Mouse (Mus musculus): ENCODE measurements around the gene Gas7. TPM values are rescaled to one million over a fixed set of nuclear protein-coding genes. Genes with fewer than 3 reads are reported as not detected.

The Gas7 gene
- 18.7 and 20.9 TPM in 2 replicates for polyA plus RNA-seq (2015; fragmentation: Nextera tagmentation; extraction: Ambion mirVana)

DNA sequence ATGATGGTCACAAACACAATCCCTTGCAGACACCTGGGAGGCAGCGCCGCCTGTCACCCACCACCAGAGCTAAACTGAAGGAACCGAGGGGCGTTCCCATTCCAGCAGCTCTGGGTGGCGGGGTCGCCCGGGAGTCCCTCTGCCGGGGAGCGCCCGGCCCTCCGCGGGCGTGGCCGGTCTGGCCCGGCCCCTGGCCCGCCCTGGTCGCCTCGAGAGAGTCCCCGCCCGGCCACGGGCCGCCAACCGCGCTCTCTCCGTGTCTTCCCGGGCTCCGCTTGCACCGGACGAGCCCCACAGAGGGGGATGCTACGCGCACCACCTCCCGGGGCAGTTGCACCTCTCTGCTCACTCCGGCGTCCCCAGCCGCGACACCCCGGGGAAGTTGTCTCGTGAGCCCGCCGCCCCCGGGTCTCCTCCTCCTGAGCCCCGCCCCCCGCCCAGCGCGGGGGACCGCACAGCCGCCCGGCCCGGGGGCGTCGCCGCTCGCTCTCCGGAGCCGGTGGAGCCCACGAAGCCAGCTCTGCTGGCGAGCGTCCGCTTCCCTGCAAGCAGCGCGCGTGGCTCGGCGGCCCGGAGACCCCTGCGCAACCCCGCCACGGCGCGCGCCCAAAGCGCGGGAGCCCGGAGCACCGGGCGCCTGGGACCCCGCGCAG lies at the start of gene Gas7:
Gas7 (plus strand) TSS at position 564 of the 653 bp plus-strand sequence.
- Histone ChIP-seq H3K27me3 (replicated peaks; ENCODE audit: insufficient read depth, low read length) (no peaks in the 10 kb centered on the region; the same call in 1 of the 2 replicates), H3K9ac (replicated peaks; ENCODE audit: low read depth) (peak within 1 kb of the TSS; percentile 51), H3K9me3 (ENCODE audit: low read length) (no peaks in the 10 kb centered on the region), H3K27ac (ENCODE audit: low read length) (peak within 1 kb of the TSS; percentile 57), H3K4me2 (replicated peaks; ENCODE audit: low read depth, low read length) (peak within 1 kb of the TSS; percentile 100), H3K4me3 (ENCODE audit: low read depth, low read length) (peak within 1 kb of the TSS; percentile 68), H3K36me3 (ENCODE audit: insufficient read depth, low read length) (no peaks in the 10 kb centered on the region), H3K4me1 (ENCODE audit: insufficient read depth, low read depth, low read length) (0 out of 2 replicates have a peak, but pooled peaks cover 4% of the 10 kb centered on the region)
- 0 out of 2 replicates have a peak, but pooled peaks have one; percentile 27 for TF ChIP-seq EP300 (IDR thresholded peaks at IDR 0.05)
- TF ChIP-seq CTCF (IDR thresholded peaks at IDR 0.05) = peak; percentile 41
- WGBS = under 1% methylated on average over 61 of the region's 78 CpGs
- DNase-seq (ENCODE audit: low spot score) (peak; percentile 78), ATAC-seq (peak; percentile 84)

DNA sequence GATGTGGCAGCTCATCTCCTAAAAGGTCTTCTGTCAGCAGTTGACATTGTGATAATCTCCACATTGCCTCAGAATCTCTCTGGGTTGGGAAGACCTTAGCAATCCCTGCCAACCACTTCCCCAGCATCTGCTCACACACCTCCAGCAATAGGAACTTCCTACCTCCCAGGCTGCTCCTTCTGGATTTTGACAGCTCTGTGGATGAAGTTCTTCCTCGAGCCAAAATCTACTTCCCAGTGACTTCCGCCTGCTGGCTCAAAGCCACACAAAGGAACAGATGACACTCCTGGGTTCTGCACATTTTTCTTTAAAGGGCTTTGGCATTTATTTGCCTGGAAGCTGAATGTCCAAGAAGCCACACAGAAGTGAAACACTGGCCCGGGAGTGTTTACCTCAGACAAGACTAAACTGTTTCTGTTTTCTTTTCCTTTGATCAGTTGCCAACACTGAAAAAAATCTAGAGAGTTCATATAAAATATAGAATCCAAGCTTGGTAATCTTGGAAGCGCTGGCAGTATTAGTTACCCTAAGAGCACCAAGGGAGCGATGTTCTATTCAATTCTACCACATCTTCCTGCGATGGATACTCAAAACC lies 40.8 kb upstream of the Gas7 start:
- Histone ChIP-seq H3K9me3 (ENCODE audit: low read length) (no peaks in the 10 kb centered on the region), H3K27ac (ENCODE audit: low read length) (no peak overlapping the region), H3K36me3 (ENCODE audit: insufficient read depth, low read length) (no peaks in the 10 kb centered on the region), H3K27me3 (replicated peaks; ENCODE audit: insufficient read depth, low read length) (no peaks in the 10 kb centered on the region; the same call in 1 of the 2 replicates), H3K4me3 (ENCODE audit: low read depth, low read length) (no peak overlapping the region), H3K4me2 (replicated peaks; ENCODE audit: low read depth, low read length) (no peak overlapping the region), H3K9ac (replicated peaks; ENCODE audit: low read depth) (no peak overlapping the region), H3K4me1 (ENCODE audit: insufficient read depth, low read depth, low read length) (no peaks in the 10 kb centered on the region)
- DNase-seq (ENCODE audit: low spot score) = peak; percentile 31
- 50% methylated on average over 6 of the region's 6 CpGs for WGBS
- TF ChIP-seq EP300 (IDR thresholded peaks at IDR 0.05) = no peak
- no peak for TF ChIP-seq CTCF (IDR thresholded peaks at IDR 0.05)
- ATAC-seq = peak; percentile 23; the same call in 1 of the 2 replicates

DNA sequence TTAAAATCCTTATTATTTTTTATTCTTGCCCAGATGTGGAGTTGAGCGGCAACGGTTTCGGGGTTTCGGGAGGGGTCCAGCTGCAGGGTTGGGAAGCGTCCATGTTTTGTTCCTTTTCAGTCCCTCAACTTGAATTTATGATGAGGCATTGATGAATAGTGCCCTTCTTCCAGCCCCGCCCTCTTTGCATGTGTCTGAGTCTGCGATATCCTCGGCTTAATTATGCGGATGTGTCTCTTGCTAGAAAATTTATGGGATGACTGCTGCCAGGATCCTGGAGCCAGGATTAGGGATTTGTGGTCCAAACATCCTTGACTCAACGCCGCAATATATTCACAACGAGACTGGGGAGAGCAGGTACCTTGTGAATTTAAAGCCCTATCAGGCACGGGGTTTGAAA lies 31.7 kb upstream of the Gas7 start:
- WGBS = 77% methylated on average over 13 of the region's 13 CpGs
- TF ChIP-seq CTCF (IDR thresholded peaks at IDR 0.05) = no peak
- TF ChIP-seq EP300 (IDR thresholded peaks at IDR 0.05) = no peak
- no peak overlapping the region for H3K27ac ChIP-seq (ENCODE audit: low read length)
- H3K9me3 ChIP-seq (ENCODE audit: low read length) = no peaks in the 10 kb centered on the region
- ATAC-seq = no peak
- H3K4me1 ChIP-seq (ENCODE audit: insufficient read depth, low read depth, low read length) = no peaks in the 10 kb centered on the region
- H3K9ac ChIP-seq (replicated peaks; ENCODE audit: low read depth) = no peak overlapping the region
- no peaks in the 10 kb centered on the region; the same call in 1 of the 2 replicates for H3K27me3 ChIP-seq (replicated peaks; ENCODE audit: insufficient read depth, low read length)
- no peaks in the 10 kb centered on the region for H3K36me3 ChIP-seq (ENCODE audit: insufficient read depth, low read length)
- H3K4me2 ChIP-seq (replicated peaks; ENCODE audit: low read depth, low read length) = no peak overlapping the region
- no peak overlapping the region for H3K4me3 ChIP-seq (ENCODE audit: low read depth, low read length)
- DNase-seq (ENCODE audit: low spot score) = no peak

DNA sequence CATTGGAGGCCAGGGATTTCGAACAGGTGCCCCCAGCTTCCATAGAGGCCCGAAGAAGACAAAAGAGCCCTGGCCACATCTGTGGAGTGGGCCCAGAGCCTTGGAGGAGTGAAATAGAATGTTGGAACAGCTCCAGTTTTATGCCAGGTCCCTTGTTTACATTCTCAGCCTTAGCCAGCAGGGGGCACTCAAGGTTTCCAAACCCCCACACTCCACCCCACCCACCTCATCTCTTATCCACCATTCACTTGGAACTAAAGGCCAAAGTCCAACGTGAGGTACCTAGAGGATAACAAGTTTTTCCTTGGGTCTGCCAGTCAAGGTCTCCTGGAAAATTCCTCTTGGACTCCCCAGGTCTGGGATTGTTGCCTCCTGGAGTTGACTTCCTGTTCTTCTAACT lies 27.0 kb upstream of the Gas7 start:
- ATAC-seq (no peak; the same call in 1 of the 2 replicates), DNase-seq (ENCODE audit: low spot score) (peak; percentile 64)
- no peaks in the 10 kb centered on the region for H3K36me3 ChIP-seq (ENCODE audit: insufficient read depth, low read length)
- WGBS = 43% methylated on average over 3 of the region's 3 CpGs
- H3K4me1 ChIP-seq (ENCODE audit: insufficient read depth, low read depth, low read length) = no peaks in the 10 kb centered on the region
- no peak overlapping the region for H3K27ac ChIP-seq (ENCODE audit: low read length)
- no peaks in the 10 kb centered on the region for H3K27me3 ChIP-seq (replicated peaks; ENCODE audit: insufficient read depth, low read length)
- H3K4me3 ChIP-seq (ENCODE audit: low read depth, low read length) = no peak overlapping the region
- H3K9ac ChIP-seq (replicated peaks; ENCODE audit: low read depth) = no peak overlapping the region
- TF ChIP-seq EP300 (IDR thresholded peaks at IDR 0.05) (no peak), CTCF (IDR thresholded peaks at IDR 0.05) (peak; percentile 65)
- no peak overlapping the region for H3K4me2 ChIP-seq (replicated peaks; ENCODE audit: low read depth, low read length)
- no peaks in the 10 kb centered on the region for H3K9me3 ChIP-seq (ENCODE audit: low read length)

DNA sequence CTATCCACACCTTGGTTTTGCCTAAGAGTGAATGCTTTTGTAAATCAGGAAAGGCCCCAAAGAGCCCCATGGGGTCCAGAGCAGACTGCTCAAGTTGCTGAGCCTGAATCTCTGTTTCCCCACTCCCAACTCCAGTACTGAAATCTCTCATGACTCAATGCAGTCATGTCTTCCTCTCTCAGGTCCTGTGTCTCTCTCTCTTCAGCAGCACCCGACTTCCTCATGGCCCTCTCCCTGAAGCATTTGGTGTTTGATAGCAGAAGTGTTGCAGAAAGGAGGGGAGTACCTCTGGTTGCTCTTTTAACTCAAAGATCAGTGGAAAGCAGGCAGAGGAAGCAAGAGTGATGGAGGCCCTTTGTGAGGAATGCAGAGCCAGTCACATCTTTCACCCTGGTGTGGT lies 25.4 kb upstream of the Gas7 start:
- Histone ChIP-seq H3K4me3 (ENCODE audit: low read depth, low read length) (no peak overlapping the region), H3K27me3 (replicated peaks; ENCODE audit: insufficient read depth, low read length) (no peaks in the 10 kb centered on the region), H3K9me3 (ENCODE audit: low read length) (no peaks in the 10 kb centered on the region), H3K36me3 (ENCODE audit: insufficient read depth, low read length) (no peaks in the 10 kb centered on the region), H3K27ac (ENCODE audit: low read length) (no peak overlapping the region), H3K9ac (replicated peaks; ENCODE audit: low read depth) (no peak overlapping the region), H3K4me1 (ENCODE audit: insufficient read depth, low read depth, low read length) (no peaks in the 10 kb centered on the region), H3K4me2 (replicated peaks; ENCODE audit: low read depth, low read length) (no peak overlapping the region)
- DNase-seq (ENCODE audit: low spot score) (no peak), ATAC-seq (no peak)
- 29% methylated on average over 1 of the region's 1 CpGs for WGBS
- TF ChIP-seq CTCF (IDR thresholded peaks at IDR 0.05) (no peak), EP300 (IDR thresholded peaks at IDR 0.05) (no peak)

DNA sequence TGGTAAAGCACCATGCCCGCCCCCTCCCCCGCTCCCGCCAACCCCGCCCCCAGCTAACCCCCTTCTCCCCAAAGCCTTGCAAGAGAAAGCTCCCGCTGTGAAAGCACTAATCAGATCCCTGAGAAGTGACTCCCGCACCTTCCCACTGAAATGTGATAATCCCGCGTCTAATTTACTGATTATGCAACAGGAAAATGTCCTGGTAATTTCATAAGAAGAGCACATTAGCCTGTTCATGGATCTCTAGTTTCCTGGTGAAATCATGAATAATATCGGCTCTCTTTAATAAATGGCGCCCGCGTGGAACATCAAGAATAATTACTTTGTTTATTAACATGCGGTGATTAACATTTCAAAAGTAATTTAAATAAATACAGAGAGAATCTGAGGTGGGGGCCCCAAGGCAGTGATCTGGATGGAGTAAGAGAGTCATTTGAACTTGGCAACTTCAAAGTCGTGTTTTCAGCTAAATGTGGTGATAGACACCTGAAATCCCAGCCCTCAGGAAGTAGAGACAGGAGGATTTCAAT lies 24.1 kb upstream of the Gas7 start:
- no peaks in the 10 kb centered on the region for H3K27me3 ChIP-seq (replicated peaks; ENCODE audit: insufficient read depth, low read length)
- no peak for TF ChIP-seq CTCF (IDR thresholded peaks at IDR 0.05)
- no peak for TF ChIP-seq EP300 (IDR thresholded peaks at IDR 0.05)
- no peaks in the 10 kb centered on the region for H3K36me3 ChIP-seq (ENCODE audit: insufficient read depth, low read length)
- no peak overlapping the region for H3K27ac ChIP-seq (ENCODE audit: low read length)
- no peak overlapping the region for H3K9ac ChIP-seq (replicated peaks; ENCODE audit: low read depth)
- no peak for ATAC-seq
- H3K4me1 ChIP-seq (ENCODE audit: insufficient read depth, low read depth, low read length) = no peaks in the 10 kb centered on the region
- WGBS = 36% methylated on average over 14 of the region's 14 CpGs
- H3K4me3 ChIP-seq (ENCODE audit: low read depth, low read length) = no peak overlapping the region
- H3K4me2 ChIP-seq (replicated peaks; ENCODE audit: low read depth, low read length) = no peak overlapping the region
- no peaks in the 10 kb centered on the region for H3K9me3 ChIP-seq (ENCODE audit: low read length)
- no peak for DNase-seq (ENCODE audit: low spot score)

All from lung, postnatal 0 days (tissue).